ENCODE assay signal across 26 mouse cellular contexts in genomic region chr16:43772358-43772757, GRCm38 (mm10). TPM values are rescaled to one million over a fixed set of nuclear protein-coding genes. Genes with fewer than 3 reads are reported as not detected.
A peak's percentile ranks its signal among the peaks of the same experiment; 100 is the strongest.
DNase-seq lines count a peak whose midpoint lies in the region; ATAC-seq and TF ChIP-seq lines count a peak whose summit lies in the region.
"Had no signal": no experiment of that assay in that cellular context is flagged by ENCODE, and none has a peak within 500 bp of the region (broad histone marks: within the 10 kb centered on the region; RNA-seq: fewer than 3 reads in every experiment).

No protein-coding gene starts in this region.

- TF ChIP-seq POLR2A in thymus, adult 2 months (IDR thresholded peaks at IDR 0.05; ENCODE audit: control insufficient read depth, extremely low read depth, insufficient read depth, low read length, poor library complexity): no peak

- H3K9ac ChIP-seq in heart, embryonic 11.5 days (ENCODE audit: low read depth, low read length): no peak overlapping the region
- H3K9ac ChIP-seq: embryonic facial prominence, embryonic 13.5 days; hindbrain, embryonic 12.5 days; neural tube, embryonic 15.5 days; stomach, embryonic 15.5 days had no signal

- peak; percentile 71 for ATAC-seq in heart, embryonic 11.5 days (replicated peaks; ENCODE audit: insufficient number of reproducible peaks, low FRiP score, low TSS enrichment)
- ATAC-seq: forebrain, embryonic 14.5 days had no signal

- intact Hi-C loops in heart, postnatal 10 days (cut with DNase I): no loop called here

- H3K27me3 ChIP-seq in heart, embryonic 11.5 days (ENCODE audit: control insufficient read depth, insufficient read depth, low read length): no peaks in the 10 kb centered on the region
- no peaks in the 10 kb centered on the region for H3K27me3 ChIP-seq in thymus, adult 2 months (ENCODE audit: control insufficient read depth, insufficient read depth, low read length)
- H3K27me3 ChIP-seq: CH12.LX; embryonic facial prominence, embryonic 13.5 days; hindbrain, embryonic 12.5 days; megakaryocyte, embryonic 14.5 days; neural tube, embryonic 15.5 days; stomach, embryonic 15.5 days had no signal

- H3K4me1 ChIP-seq in heart, embryonic 11.5 days (ENCODE audit: control insufficient read depth, insufficient read depth, low read length): no peaks in the 10 kb centered on the region
- H3K4me1 ChIP-seq in thymus, adult 2 months (replicated peaks; ENCODE audit: control insufficient read depth, insufficient read depth, low read length): no peaks in the 10 kb centered on the region
- H3K4me1 ChIP-seq: embryonic facial prominence, embryonic 13.5 days; hindbrain, embryonic 12.5 days; megakaryocyte, embryonic 14.5 days; neural tube, embryonic 15.5 days; stomach, embryonic 15.5 days had no signal

- DNase-seq in heart, adult 18-20 months: peak; percentile 77 to 78
- peak; percentile 37 to 71 for DNase-seq in heart, postnatal 10 days
- DNase-seq in lung, postnatal 10 days: peak; percentile 39
- DNase-seq in embryo, embryonic 11 days: no peak
- no peak for DNase-seq in urinary bladder, adult 18-20 months (ENCODE audit: low spot score in 2 of 2)
- DNase-seq in left cerebral cortex, adult 11 months (ENCODE audit: low spot score): no peak
- no peak for DNase-seq in thymus, adult 2 months
- DNase-seq: cerebellum, adult 8-10 months; gastrocnemius, postnatal 14 days; kidney, adult 18-20 months; kidney, postnatal 14 days; left cerebral cortex, postnatal 4 days; liver; midbrain, embryonic 14.5 days had no signal

- 19% methylated on average over 3 of the region's 3 CpGs for WGBS in heart, embryonic 11.5 days (ENCODE audit: insufficient replicate concordance)
- whole genome bisulfite sequencing in thymus, adult 2 months: 96% methylated on average over 3 of the region's 3 CpGs

- peak overlapping the region; percentile 31 for H3K4me2 ChIP-seq in heart, embryonic 11.5 days
- H3K4me2 ChIP-seq: embryonic facial prominence, embryonic 13.5 days; hindbrain, embryonic 12.5 days; neural tube, embryonic 15.5 days; stomach, embryonic 15.5 days had no signal

- H3K36me3 ChIP-seq in heart, embryonic 11.5 days (ENCODE audit: control insufficient read depth, insufficient read depth, low read length): no peaks in the 10 kb centered on the region
- H3K36me3 ChIP-seq in thymus, adult 2 months (ENCODE audit: control insufficient read depth, insufficient read depth, low read length): no peaks in the 10 kb centered on the region
- H3K36me3 ChIP-seq: embryonic facial prominence, embryonic 13.5 days; hindbrain, embryonic 12.5 days; neural tube, embryonic 15.5 days; stomach, embryonic 15.5 days had no signal

- H3K4me3 ChIP-seq in heart, embryonic 11.5 days (ENCODE audit: low read depth, low read length): no peak overlapping the region
- no peak overlapping the region for H3K4me3 ChIP-seq in thymus, adult 2 months (ENCODE audit: control insufficient read depth, insufficient read depth, low read length)
- H3K4me3 ChIP-seq: embryonic facial prominence, embryonic 13.5 days; hindbrain, embryonic 12.5 days; left cerebral cortex, adult 2 months; megakaryocyte, embryonic 14.5 days; neural tube, embryonic 15.5 days; stomach, embryonic 15.5 days had no signal

- no peaks in the 10 kb centered on the region for H3K9me3 ChIP-seq in heart, embryonic 11.5 days (replicated peaks; ENCODE audit: control insufficient read depth, low read length)
- H3K9me3 ChIP-seq: embryonic facial prominence, embryonic 13.5 days; hindbrain, embryonic 12.5 days; neural tube, embryonic 15.5 days; stomach, embryonic 15.5 days had no signal

- no peak for TF ChIP-seq CTCF in thymus, adult 2 months (IDR thresholded peaks at IDR 0.05; ENCODE audit: borderline replicate concordance, control insufficient read depth, extremely low read depth, insufficient read depth, low read length, poor library complexity)

- peak overlapping the region; percentile 18; the same call in 1 of the 2 replicates for H3K27ac ChIP-seq in heart, embryonic 11.5 days (ENCODE audit: low read depth, low read length)
- H3K27ac ChIP-seq in thymus, adult 2 months (ENCODE audit: control insufficient read depth, insufficient read depth, low read length): no peak overlapping the region
- H3K27ac ChIP-seq: embryonic facial prominence, embryonic 13.5 days; hindbrain, embryonic 12.5 days; left cerebral cortex, adult 2 months; neural tube, embryonic 15.5 days; stomach, embryonic 15.5 days had no signal

RNA-seq across cellular contexts. Expression of gene Drd3, which starts 18.5 kb away (rescaled TPM):
- not detected for total RNA-seq in heart, adult 18-20 months (2021)
- polyA plus RNA-seq in heart, embryonic 11.5 days (2014; fragmentation: Nextera tagmentation; extraction: Ambion mirVana): not detected in 2 replicates
- total RNA-seq in heart, postnatal 10 days (2021): not detected
- not detected in 2 replicates for polyA plus RNA-seq in thymus, adult 2 months (2012; rRNA removed)
- total RNA-seq: adrenal gland, postnatal 4 days; CH12.LX; common myeloid progenitor, adult 5-6 weeks; gastrocnemius, postnatal 14 days had no signal
- polyA plus RNA-seq: embryonic facial prominence, embryonic 13.5 days; hindbrain, embryonic 12.5 days; liver, embryonic 16.5 days; midbrain, embryonic 14.5 days; neural tube, embryonic 15.5 days had no signal

Comparison
In these comparisons a context has a peak if more than half of its experiments do, and no peak if none do; other contexts are left out.
1. DNase-seq: peak in heart, adult 18-20 months (2 of 2), heart, postnatal 10 days (2 of 2) and lung, postnatal 10 days (single experiment); none in embryo, embryonic 11 days (single experiment), urinary bladder, adult 18-20 months (0 of 2), left cerebral cortex, adult 11 months (single experiment) and thymus, adult 2 months (single experiment).